Mouse (Mus musculus): ENCODE data around the gene Prkcb. TPM values are rescaled to one million over a fixed set of nuclear protein-coding genes. Genes with fewer than 3 reads are reported as not detected.
A peak's percentile ranks its signal among the peaks of the same experiment; 100 is the strongest.

Prkcb gene
- polyA plus RNA-seq, 1 experiment from 2014 or later, result 12.7 TPM

DNA sequence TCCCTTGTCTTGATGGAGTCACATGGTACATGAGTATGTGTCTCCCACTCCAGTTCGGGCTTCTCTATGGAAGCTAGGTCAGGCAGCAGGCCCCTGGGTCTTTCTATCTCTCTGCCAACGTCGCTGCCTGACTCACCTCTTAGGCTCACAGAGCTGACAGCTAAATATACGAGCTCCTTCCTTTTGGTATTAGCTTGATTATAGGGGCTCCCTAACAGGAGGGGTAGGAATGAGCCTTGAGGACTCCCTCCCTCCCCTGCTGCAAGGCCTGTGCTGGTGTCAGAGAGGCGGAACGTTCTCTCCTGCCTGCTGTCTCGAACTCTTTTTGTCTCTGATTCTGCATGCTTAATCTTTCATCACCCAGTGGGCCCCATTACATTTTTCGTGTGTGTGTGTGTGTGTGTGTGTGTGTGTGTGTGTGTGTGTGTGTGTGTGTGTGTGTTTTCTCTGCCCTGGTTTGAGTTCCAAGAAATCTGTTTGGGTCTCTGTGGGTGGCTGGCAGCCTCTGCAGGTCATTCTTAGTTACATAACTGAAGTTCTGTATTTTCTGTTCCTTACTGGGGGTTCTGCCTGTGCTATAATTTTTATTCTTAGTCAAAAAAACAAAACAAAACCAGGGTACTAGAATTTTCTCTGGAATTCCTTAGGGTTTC lies 33.6 kb downstream of the Prkcb start:
- Histone ChIP-seq H3K27ac (ENCODE audit: low read length) (no peak overlapping the region), H3K4me3 (replicated peaks; ENCODE audit: low read length) (no peak overlapping the region), H3K4me1 (ENCODE audit: control insufficient read depth, insufficient read depth, low read length) (no peaks in the 10 kb centered on the region), H3K9me3 (replicated peaks; ENCODE audit: control insufficient read depth, low read length) (no peaks in the 10 kb centered on the region), H3K36me3 (ENCODE audit: control insufficient read depth, insufficient read depth, low read length) (no peaks in the 10 kb centered on the region), H3K4me2 (ENCODE audit: low read depth, low read length) (no peak overlapping the region), H3K9ac (ENCODE audit: low read length) (no peak overlapping the region), H3K27me3 (ENCODE audit: control insufficient read depth, insufficient read depth, low read length) (no peaks in the 10 kb centered on the region)
- 59% methylated on average over 8 of the region's 8 CpGs for WGBS
- no peak for ATAC-seq (ENCODE audit: insufficient read depth, low FRiP score)

DNA sequence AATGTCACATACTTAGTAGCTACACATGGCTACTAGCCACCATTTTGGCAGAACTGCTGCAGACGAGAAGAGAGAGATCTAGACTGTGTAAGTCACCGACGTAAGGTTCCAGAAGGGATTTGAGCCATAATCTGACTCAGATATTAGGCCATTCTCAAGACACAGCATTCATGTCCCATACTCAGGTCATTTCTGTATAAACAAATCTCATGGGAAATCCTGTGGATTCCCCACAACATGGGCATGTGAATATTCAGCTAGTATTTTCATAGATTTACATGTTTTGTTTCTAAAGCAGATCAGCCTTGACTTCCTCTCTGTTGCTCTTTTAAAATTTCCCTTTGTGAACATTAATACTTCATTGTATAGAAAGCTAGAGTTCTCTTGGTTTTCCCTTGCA lies 39.4 kb downstream of the Prkcb start:
- Histone ChIP-seq H3K36me3 (ENCODE audit: control insufficient read depth, insufficient read depth, low read length) (no peaks in the 10 kb centered on the region), H3K4me2 (ENCODE audit: low read depth, low read length) (no peak overlapping the region), H3K4me1 (ENCODE audit: control insufficient read depth, insufficient read depth, low read length) (no peaks in the 10 kb centered on the region), H3K9me3 (replicated peaks; ENCODE audit: control insufficient read depth, low read length) (no peaks in the 10 kb centered on the region), H3K9ac (ENCODE audit: low read length) (no peak overlapping the region), H3K27ac (ENCODE audit: low read length) (no peak overlapping the region), H3K4me3 (replicated peaks; ENCODE audit: low read length) (no peak overlapping the region), H3K27me3 (ENCODE audit: control insufficient read depth, insufficient read depth, low read length) (no peaks in the 10 kb centered on the region)
- 94% methylated on average over 3 of the region's 3 CpGs for WGBS
- no peak for ATAC-seq (ENCODE audit: insufficient read depth, low FRiP score)

DNA sequence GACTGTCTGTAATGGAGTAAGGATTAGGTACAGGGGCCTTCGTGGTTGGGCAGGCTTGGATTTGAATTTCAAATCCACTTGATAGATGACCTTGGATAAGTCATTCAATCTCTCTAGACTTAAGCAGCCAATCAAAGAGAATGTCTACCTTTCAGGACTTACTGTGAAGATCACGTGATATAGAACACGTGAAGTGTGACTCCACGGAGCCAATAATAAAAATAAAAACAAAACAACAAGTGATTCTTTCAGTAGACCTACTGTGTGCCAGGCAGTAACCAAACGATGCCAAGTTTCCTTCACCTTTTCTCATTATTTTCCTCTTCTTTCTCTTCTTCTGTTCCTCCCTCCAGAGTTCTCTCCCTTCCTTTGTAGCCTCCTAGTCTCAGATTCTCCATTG lies 39.9 kb downstream of the Prkcb start:
- WGBS, result 78% methylated on average over 5 of the region's 5 CpGs
- Histone ChIP-seq H3K9ac (ENCODE audit: low read length) (no peak overlapping the region), H3K27ac (ENCODE audit: low read length) (no peak overlapping the region), H3K4me2 (ENCODE audit: low read depth, low read length) (no peak overlapping the region), H3K27me3 (ENCODE audit: control insufficient read depth, insufficient read depth, low read length) (no peaks in the 10 kb centered on the region), H3K4me1 (ENCODE audit: control insufficient read depth, insufficient read depth, low read length) (no peaks in the 10 kb centered on the region), H3K36me3 (ENCODE audit: control insufficient read depth, insufficient read depth, low read length) (no peaks in the 10 kb centered on the region), H3K4me3 (replicated peaks; ENCODE audit: low read length) (no peak overlapping the region), H3K9me3 (replicated peaks; ENCODE audit: control insufficient read depth, low read length) (no peaks in the 10 kb centered on the region)
- no peak for ATAC-seq (ENCODE audit: insufficient read depth, low FRiP score)

DNA sequence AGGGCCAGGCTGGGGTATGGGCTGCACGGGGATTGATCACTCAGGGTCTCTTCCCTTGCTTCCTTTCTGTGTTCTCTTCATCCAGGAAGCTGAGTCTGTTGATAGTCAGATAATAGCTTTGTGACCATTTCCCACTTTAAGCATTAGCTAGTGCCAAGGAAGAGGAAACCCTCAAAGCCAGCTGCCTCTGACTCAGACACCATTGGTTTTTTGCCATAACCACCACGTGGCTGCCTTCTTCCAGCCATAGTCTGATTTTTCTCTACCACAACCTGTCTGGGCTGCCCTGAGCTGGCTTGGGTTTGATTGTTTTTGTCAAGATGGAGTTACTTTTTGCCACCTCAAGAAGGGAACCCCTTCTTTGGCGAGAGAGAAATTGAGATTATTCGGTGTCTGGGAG lies 41.0 kb downstream of the Prkcb start:
- Histone ChIP-seq H3K9me3 (replicated peaks; ENCODE audit: control insufficient read depth, low read length) (no peaks in the 10 kb centered on the region), H3K27me3 (ENCODE audit: control insufficient read depth, insufficient read depth, low read length) (no peaks in the 10 kb centered on the region), H3K36me3 (ENCODE audit: control insufficient read depth, insufficient read depth, low read length) (no peaks in the 10 kb centered on the region), H3K27ac (ENCODE audit: low read length) (no peak overlapping the region), H3K4me3 (replicated peaks; ENCODE audit: low read length) (no peak overlapping the region), H3K4me1 (ENCODE audit: control insufficient read depth, insufficient read depth, low read length) (no peaks in the 10 kb centered on the region), H3K9ac (ENCODE audit: low read length) (no peak overlapping the region), H3K4me2 (ENCODE audit: low read depth, low read length) (no peak overlapping the region)
- 83% methylated on average over 4 of the region's 4 CpGs for WGBS
- no peak for ATAC-seq (ENCODE audit: insufficient read depth, low FRiP score)

DNA sequence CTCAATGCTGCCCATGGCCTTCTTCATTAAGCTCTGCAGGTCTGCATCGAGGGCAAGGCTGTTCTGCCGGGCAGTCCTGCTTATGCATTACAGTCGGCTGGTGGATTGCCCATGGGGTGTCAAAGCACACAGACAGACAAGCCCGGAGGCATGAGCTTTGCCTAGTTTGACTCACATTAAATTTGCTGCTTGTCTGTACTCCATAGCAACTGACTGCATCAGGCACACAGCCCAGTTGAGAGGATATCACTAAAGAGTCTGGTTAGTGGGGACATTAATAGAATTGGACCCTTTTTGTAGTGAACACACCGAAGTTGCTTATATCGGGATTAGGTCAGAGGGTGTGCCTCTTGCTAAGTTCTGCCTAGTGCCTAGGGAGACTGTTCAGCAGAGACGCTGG lies 45.1 kb downstream of the Prkcb start:
- 82% methylated on average over 7 of the region's 7 CpGs for WGBS
- ATAC-seq (ENCODE audit: insufficient read depth, low FRiP score), result no peak
- no peaks in the 10 kb centered on the region for H3K27me3 ChIP-seq (ENCODE audit: control insufficient read depth, insufficient read depth, low read length)

DNA sequence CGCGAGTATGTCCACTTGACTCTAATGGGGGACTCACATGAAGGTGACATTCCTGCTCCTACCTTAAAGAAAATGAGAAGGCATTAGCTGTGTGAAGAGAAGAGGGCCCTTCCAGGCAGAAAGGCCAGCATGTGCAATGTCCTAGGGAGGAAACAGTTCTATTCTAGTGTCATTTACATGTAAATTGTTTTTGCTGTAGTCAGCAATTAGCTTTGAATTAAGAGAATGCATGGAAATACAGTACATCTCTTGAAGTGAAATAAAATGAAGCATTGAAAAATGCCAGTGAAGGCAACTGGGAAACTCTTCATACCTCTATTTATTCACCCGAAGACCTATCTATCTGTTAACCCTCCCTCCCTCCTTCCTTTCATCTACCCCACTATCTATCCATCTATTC lies 48.8 kb downstream of the Prkcb start:
- Histone ChIP-seq H3K9me3 (replicated peaks; ENCODE audit: control insufficient read depth, low read length) (no peaks in the 10 kb centered on the region), H3K4me2 (ENCODE audit: low read depth, low read length) (no peak overlapping the region), H3K4me1 (ENCODE audit: control insufficient read depth, insufficient read depth, low read length) (no peaks in the 10 kb centered on the region), H3K36me3 (ENCODE audit: control insufficient read depth, insufficient read depth, low read length) (no peaks in the 10 kb centered on the region), H3K4me3 (replicated peaks; ENCODE audit: low read length) (no peak overlapping the region), H3K9ac (ENCODE audit: low read length) (no peak overlapping the region), H3K27me3 (ENCODE audit: control insufficient read depth, insufficient read depth, low read length) (no peaks in the 10 kb centered on the region), H3K27ac (ENCODE audit: low read length) (no peak overlapping the region)
- ATAC-seq (ENCODE audit: insufficient read depth, low FRiP score), result no peak
- WGBS, result 92% methylated on average over 3 of the region's 3 CpGs

More for the DNA sequence above, 45.1 kb downstream of the Prkcb start:
- Histone ChIP-seq H3K36me3 (ENCODE audit: control insufficient read depth, insufficient read depth, low read length) (no peaks in the 10 kb centered on the region), H3K9ac (ENCODE audit: low read length) (no peak overlapping the region), H3K4me2 (ENCODE audit: low read depth, low read length) (no peak overlapping the region), H3K9me3 (replicated peaks; ENCODE audit: control insufficient read depth, low read length) (no peaks in the 10 kb centered on the region), H3K4me1 (ENCODE audit: control insufficient read depth, insufficient read depth, low read length) (no peaks in the 10 kb centered on the region), H3K4me3 (replicated peaks; ENCODE audit: low read length) (no peak overlapping the region), H3K27ac (ENCODE audit: low read length) (no peak overlapping the region)

DNA sequence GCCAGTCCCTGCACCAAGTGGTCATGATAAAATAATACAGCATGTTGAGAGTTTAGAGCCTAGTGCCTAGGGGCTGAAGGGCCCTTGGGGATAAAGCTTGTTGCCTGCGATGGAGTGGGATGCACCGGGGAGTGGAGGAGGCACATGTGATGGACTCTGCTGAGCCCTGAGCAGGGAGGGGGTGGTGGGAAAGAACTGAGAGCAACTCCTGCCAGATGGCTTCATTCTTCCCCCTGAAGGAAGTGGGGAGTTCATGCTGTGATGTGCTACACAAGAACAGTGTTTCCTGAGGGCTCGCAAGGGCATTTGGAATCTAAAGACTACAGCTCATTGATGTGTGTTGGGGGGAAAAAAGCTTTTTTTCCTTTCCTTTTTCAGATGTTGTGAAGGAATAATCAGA lies 49.5 kb downstream of the Prkcb start:
- no peak overlapping the region for H3K9ac ChIP-seq (ENCODE audit: low read length)
- H3K27ac ChIP-seq (ENCODE audit: low read length), result no peak overlapping the region
- H3K9me3 ChIP-seq (replicated peaks; ENCODE audit: control insufficient read depth, low read length), result no peaks in the 10 kb centered on the region
- no peak overlapping the region for H3K4me2 ChIP-seq (ENCODE audit: low read depth, low read length)
- 83% methylated on average over 3 of the region's 3 CpGs for WGBS
- no peaks in the 10 kb centered on the region for H3K27me3 ChIP-seq (ENCODE audit: control insufficient read depth, insufficient read depth, low read length)
- H3K36me3 ChIP-seq (ENCODE audit: control insufficient read depth, insufficient read depth, low read length), result no peaks in the 10 kb centered on the region
- no peak for ATAC-seq (ENCODE audit: insufficient read depth, low FRiP score)
- H3K4me1 ChIP-seq (ENCODE audit: control insufficient read depth, insufficient read depth, low read length), result no peaks in the 10 kb centered on the region
- H3K4me3 ChIP-seq (replicated peaks; ENCODE audit: low read length), result no peak overlapping the region

DNA sequence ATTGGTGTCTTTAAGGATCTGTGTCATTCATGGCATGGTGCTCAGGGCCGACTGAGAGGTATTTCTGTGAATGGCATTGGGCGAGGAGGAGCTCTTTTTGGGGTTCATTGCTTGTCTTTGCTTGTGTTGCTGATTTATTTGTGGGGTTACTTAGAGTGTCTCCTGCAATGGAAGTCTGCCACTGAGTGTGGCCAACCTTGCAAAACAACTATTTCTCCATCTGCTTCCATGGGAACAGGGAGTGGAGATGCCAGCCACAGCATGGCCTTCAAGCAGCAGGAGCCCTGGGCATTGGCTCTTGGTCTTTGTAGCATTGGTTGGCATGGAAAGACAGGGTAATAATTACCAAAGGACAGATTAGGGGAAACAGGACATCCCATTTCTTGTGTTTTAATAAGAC lies 50.9 kb downstream of the Prkcb start:
- Histone ChIP-seq H3K36me3 (ENCODE audit: control insufficient read depth, insufficient read depth, low read length) (no peaks in the 10 kb centered on the region), H3K4me1 (ENCODE audit: control insufficient read depth, insufficient read depth, low read length) (no peaks in the 10 kb centered on the region), H3K27ac (ENCODE audit: low read length) (no peak overlapping the region), H3K9me3 (replicated peaks; ENCODE audit: control insufficient read depth, low read length) (no peaks in the 10 kb centered on the region), H3K4me2 (ENCODE audit: low read depth, low read length) (no peak overlapping the region), H3K4me3 (replicated peaks; ENCODE audit: low read length) (no peak overlapping the region), H3K27me3 (ENCODE audit: control insufficient read depth, insufficient read depth, low read length) (no peaks in the 10 kb centered on the region), H3K9ac (ENCODE audit: low read length) (no peak overlapping the region)
- no peak for ATAC-seq (ENCODE audit: insufficient read depth, low FRiP score)
- 77% methylated on average over 2 of the region's 2 CpGs for WGBS

DNA sequence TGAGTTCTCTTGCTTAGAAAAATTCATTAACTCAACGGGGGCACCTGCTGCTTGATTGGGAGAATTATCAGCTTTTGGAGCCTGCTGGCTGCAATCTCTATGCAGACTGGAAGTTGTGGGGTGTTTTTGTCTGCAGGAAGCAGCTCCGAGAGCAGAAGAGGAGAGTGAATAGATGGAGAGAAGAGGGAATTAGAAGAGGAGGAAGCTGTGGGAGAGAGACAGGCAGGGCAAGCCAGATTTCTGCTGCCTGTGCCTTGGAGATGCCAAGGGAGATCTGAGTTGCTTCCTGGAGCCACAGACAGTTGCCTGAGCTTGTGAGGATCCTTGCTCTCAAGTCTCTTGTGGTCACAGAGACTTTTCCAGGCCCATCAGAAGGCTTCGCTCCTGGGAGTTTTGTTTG lies 53.3 kb downstream of the Prkcb start:
- no peak for ATAC-seq (ENCODE audit: insufficient read depth, low FRiP score)
- H3K9me3 ChIP-seq (replicated peaks; ENCODE audit: control insufficient read depth, low read length), result no peaks in the 10 kb centered on the region
- H3K9ac ChIP-seq (ENCODE audit: low read length), result no peak overlapping the region
- H3K27ac ChIP-seq (ENCODE audit: low read length), result no peak overlapping the region
- 61% methylated on average over 3 of the region's 3 CpGs for WGBS
- H3K4me2 ChIP-seq (ENCODE audit: low read depth, low read length), result no peak overlapping the region
- no peaks in the 10 kb centered on the region for H3K36me3 ChIP-seq (ENCODE audit: control insufficient read depth, insufficient read depth, low read length)
- H3K4me1 ChIP-seq (ENCODE audit: control insufficient read depth, insufficient read depth, low read length), result no peaks in the 10 kb centered on the region
- H3K27me3 ChIP-seq (ENCODE audit: control insufficient read depth, insufficient read depth, low read length), result no peaks in the 10 kb centered on the region
- H3K4me3 ChIP-seq (replicated peaks; ENCODE audit: low read length), result no peak overlapping the region

DNA sequence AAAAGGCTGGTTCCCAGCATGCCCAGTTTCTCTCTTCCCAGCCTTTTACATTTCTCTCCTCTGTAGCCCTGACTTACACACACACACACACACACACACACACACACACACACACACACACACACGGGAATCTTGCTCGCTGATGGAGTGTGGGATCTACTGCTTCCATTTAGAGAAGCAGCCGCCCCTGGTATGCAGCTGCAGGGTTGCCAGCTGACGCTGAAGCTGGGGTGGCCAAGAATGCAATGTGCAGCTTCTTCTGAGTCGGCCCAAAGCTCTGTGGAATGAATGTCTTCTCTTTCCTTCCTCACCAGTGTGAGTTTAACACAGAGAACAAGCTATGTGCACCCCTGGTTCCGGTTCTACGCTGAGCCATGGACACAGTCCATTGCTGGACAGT lies 56.1 kb downstream of the Prkcb start:
- Histone ChIP-seq H3K36me3 (ENCODE audit: control insufficient read depth, insufficient read depth, low read length) (no peaks in the 10 kb centered on the region), H3K4me3 (replicated peaks; ENCODE audit: low read length) (no peak overlapping the region), H3K9ac (ENCODE audit: low read length) (no peak overlapping the region), H3K27ac (ENCODE audit: low read length) (no peak overlapping the region), H3K27me3 (ENCODE audit: control insufficient read depth, insufficient read depth, low read length) (no peaks in the 10 kb centered on the region), H3K4me1 (ENCODE audit: control insufficient read depth, insufficient read depth, low read length) (no peaks in the 10 kb centered on the region), H3K4me2 (ENCODE audit: low read depth, low read length) (no peak overlapping the region), H3K9me3 (replicated peaks; ENCODE audit: control insufficient read depth, low read length) (no peaks in the 10 kb centered on the region)
- ATAC-seq (ENCODE audit: insufficient read depth, low FRiP score), result peak; percentile 71; the same call in 1 of the 2 replicates
- WGBS, result 63% methylated on average over 7 of the region's 7 CpGs
